Mouse (Mus musculus) MEL-GATA-1-ER (cell line): Measurements from ENCODE around the gene Taf8.

Experiments
- DNase-seq: peaks from one replicate; pipeline ENCODE4 v3.0.0-alpha.2; 2012; ENCODE audit warnings: low read depth; ENCODE audit errors: extremely low read depth

Gene Taf8

GRCm38 (mm10) chr17:47459341-47459919 is 42.7 kb downstream of the Taf8 start:
- DNase-seq, result no peak

DNA sequence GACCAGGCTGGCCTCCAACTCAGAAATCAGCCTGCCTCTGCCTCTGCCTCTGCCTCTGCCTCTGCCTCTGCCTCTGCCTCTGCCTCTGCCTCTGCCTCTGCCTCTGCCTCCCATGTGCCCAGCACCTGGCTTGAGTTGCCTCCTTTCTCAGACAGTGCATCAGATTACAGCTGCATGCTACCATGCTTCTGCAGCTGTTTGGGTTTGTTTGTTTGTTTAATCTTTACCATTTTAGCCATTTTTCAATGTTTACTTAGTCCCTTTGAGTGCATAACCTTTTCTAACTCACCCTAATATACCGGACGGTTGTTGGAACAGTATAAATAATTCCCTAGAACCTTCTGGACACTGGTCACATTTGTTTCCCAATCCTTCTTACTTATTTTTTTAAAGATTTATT is 43.2 kb downstream of the Taf8 start:
- DNase-seq, result no peak

GRCm38 (mm10) chr17:47458310-47458709 is 43.8 kb downstream of the Taf8 start:
- no peak for DNase-seq

- peak; percentile 85 for DNase-seq
Measured at GRCm38 (mm10) chr17:47454675-47455074, 47.4 kb downstream of the Taf8 start.

DNA sequence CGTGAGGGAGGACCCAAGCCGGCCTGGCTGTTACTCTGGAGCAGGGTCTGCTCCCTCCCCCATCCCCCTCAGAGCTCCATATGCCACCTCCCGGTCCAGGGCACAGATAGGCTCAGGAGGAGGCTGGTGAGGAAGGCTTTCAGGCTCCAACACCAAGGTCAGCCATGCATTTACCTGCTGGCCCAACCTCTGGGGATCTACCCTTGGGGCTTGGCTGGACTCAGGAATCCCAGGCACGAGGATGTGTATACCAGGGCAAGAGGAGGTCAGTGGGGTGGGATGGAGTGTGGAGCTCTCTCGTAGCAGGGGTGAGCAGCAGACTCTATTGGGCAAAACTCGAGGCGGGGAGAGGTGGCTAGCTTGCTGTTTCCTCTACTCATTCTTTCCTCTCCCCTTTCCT is 49.2 kb downstream of the Taf8 start:
- no peak for DNase-seq

- no peak for DNase-seq
Measured at GRCm38 (mm10) chr17:47450880-47451565, 51.1 kb downstream of the Taf8 start.

- DNase-seq, result no peak
Measured at GRCm38 (mm10) chr17:47450239-47450638, 51.9 kb downstream of the Taf8 start.

DNA sequence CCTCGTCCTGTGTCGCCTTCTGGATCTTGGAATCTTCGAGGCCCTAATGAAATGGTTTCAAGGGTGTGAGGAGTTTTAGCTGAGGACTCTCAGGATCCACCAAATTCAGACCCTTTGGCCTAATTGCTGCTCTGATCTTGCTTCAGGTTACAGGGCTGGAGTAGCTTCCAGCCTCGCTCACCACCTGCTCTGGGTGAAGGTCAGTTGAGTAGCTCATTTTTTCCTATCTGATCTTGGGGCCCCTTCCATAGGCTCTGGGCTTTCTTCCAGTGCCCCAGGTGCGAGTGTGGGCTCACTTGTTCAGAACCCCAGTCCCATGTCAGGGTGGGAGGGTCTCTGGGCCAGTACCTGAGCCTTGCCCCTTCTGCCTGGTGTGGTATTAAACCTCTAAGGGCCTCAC is 52.7 kb downstream of the Taf8 start:
- no peak for DNase-seq

- no peak for DNase-seq
Measured at GRCm38 (mm10) chr17:47448523-47449372, 53.3 kb downstream of the Taf8 start.

DNA sequence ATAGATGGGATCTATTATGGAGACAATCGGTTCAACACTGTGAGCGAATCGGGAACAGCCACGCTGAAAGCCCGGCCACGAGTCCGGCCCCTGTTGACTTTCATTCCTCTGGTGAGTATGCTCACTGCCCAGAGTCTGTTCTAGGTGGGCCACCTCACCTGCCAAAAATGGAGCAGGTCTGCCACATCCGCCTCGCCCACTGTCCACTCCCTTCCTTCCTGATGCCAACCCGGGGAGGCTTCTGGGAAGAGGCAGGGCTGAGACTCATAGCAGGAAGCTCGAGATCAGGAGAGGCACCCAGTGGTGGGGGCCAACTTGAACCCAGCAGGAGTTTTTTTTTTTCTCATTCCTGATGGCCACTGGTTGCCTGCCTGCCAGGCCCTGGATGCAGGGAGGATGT is 55.5 kb downstream of the Taf8 start:
- DNase-seq, result no peak

- no peak for DNase-seq
Measured at GRCm38 (mm10) chr17:47446025-47446424, 56.1 kb downstream of the Taf8 start.

GRCm38 (mm10) chr17:47445518-47445917 is 56.6 kb downstream of the Taf8 start:
- no peak for DNase-seq

GRCm38 (mm10) chr17:47444113-47444512 is 58.0 kb downstream of the Taf8 start:
- no peak for DNase-seq

DNA sequence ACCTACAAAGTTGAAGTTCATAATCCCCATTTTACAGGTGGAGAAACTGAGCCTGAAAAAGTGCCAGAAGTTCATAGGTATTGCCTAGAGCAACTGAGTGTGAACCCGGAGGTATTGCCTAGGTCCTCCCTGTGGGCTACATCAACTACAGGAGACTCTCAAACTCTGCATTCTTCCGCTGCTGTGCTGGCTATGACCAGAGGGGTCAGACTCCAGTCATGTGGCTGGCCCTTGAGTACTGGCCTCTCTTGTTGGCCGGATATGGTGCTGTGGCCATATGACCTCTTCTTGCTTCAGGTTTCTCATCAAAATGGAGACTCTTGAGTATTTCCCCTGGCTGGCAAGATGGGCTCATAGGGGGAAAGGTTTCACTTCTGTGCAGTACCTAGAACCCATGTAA is 59.8 kb downstream of the Taf8 start:
- no peak for DNase-seq

- no peak for DNase-seq
Measured at GRCm38 (mm10) chr17:47441296-47442051, 60.6 kb downstream of the Taf8 start.

DNA sequence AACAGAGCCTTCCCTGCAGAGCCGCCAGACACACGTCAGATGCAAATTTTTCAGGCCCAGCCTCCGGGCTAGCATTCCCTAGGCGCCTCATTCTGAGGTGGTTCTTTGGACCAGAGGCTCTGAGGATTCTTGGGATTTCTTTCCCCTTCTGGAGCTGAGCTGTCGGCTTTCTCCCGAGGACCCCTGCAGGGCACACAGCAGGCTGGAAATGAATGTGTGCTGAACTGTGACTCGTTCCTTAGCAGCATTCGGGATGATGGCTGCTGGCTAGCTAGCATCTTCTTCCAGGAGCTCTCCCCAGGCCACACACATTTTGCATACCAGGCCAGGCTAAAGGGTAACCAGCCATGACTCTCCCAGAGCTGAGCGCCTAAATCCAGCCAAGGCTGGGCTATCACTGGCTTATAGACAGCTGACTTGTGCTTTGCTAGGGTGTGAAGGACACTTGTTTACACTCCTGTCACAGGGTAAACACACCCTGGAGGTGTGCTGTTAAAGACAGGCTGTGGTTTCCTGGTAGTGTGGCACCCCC is 61.7 kb downstream of the Taf8 start:
- DNase-seq, result no peak

GRCm38 (mm10) chr17:47439396-47440028 is 62.6 kb downstream of the Taf8 start:
- no peak for DNase-seq

GRCm38 (mm10) chr17:47438611-47439010 is 63.5 kb downstream of the Taf8 start:
- DNase-seq, result no peak

DNA sequence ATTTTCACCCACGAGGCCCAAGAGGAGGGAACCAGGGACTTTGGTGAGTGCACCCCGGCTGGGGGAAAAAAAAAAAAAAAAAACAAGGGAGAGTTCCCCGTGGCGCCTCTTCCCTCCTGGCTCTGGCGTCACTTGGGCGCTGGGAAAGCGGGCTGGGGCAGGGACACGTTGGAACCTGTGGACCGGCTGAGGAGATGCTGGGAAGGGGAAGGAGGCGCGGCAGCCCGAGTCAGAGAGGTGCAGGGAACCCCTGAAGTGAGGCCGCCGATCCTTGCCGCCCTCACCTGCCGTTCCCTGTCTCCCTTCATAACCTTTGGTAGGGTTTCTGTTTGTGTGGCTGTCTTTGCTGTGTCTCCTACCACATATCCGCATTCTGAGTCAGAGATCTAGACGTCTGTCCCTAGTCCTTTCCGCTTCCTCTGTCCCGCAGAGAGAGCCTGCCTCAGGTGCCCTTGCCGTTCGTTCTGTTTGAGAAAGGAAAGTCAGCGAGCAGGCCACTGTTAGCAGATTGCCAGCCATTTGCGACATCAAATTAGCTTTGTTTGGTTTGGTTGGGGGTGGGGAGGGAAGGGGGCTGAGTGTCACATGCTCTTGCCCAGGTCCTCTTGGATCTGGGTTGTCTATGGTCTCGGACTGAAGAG is 65.1 kb downstream of the Taf8 start, which contains the start of gene 1700001C19Rik:
Gene 1700001C19Rik (minus strand): TSS at position 470 of the 641 bp plus-strand sequence.
- DNase-seq, result no peak

- DNase-seq, result no peak
Measured at GRCm38 (mm10) chr17:47436156-47436906, 65.8 kb downstream of the Taf8 start, which contains the start of gene AI661453. AI661453 (plus strand) TSS chr17:47436615.
